Mouse (Mus musculus) olfactory bulb, adult 2 months (tissue): ENCODE results near the gene Slc7a8.

Experiments used
- CTCF ChIP-seq: fragments of 200-500 bp; IDR thresholded peaks from 2 replicates; pipeline ENCODE4 v1.5.1; 2012; ENCODE audit warnings: low read depth, mild to moderate bottlenecking, low read length, moderate library complexity; ENCODE audit not compliant: insufficient read depth
- POLR2A ChIP-seq: fragments of 200-500 bp; IDR thresholded peaks from 2 replicates; pipeline ENCODE4 v1.6.1; 2012; ENCODE audit warnings: mild to moderate bottlenecking, low read depth, low read length, moderate library complexity; ENCODE audit not compliant: insufficient read depth

GRCm38 (mm10) chr14:54769068-54769425 is 12.7 kb downstream of the Slc7a8 start:
- TF ChIP-seq CTCF (no peak), POLR2A (no peak)
